In the genomic region with DNA sequence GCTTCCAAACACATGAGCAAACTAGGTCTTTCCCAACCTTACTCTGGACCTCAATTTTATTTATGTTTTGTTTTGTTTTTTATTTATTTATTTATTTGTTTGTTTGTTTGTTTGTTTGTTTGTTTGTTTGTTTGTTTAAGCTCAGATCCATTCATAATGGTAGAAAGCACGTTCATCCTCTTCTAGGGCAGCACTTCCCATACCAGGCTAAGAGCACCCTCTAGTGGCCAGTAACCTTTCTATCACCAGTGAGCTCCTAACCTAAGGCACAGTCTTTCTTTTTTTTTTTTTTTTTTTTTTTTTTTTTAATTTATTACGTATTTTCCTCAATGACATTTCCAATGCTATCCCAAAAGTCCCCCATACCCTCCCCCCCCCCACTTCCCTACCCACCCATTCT, we compare ENCODE assay signal across 9 mouse cellular contexts. TPM values are rescaled to one million over a fixed set of nuclear protein-coding genes. Genes with fewer than 3 reads are reported as not detected.
DNase-seq lines count a peak whose midpoint lies in the region; ATAC-seq and TF ChIP-seq lines count a peak whose summit lies in the region.
"Not testable (repeated sequence)": the region's sequence is repeated elsewhere in the genome, so short reads cannot be mapped to it uniquely, and the experiment has no call there.
"Had no signal": no experiment of that assay in that cellular context is flagged by ENCODE, and none has a peak within 500 bp of the region (broad histone marks: within the 10 kb centered on the region; RNA-seq: fewer than 3 reads in every experiment).

No protein-coding gene starts in this region.

- H3K27ac ChIP-seq in gastrocnemius, adult 2 months; intestine, postnatal 0 days (ENCODE audit: low read depth, low read length); midbrain, embryonic 10.5 days (replicated peaks): not testable (repeated sequence)

- not testable (repeated sequence) for H3K4me2 ChIP-seq in intestine, postnatal 0 days (replicated peaks; ENCODE audit: low read depth)

- intact Hi-C loops in gastrocnemius, adult 2 months (cut with DNase I) = loop anchor here (1.0 to 5.0 kb wide), 3 partner anchors 41 to 439 kb away; no protein-coding TSS in a partner anchor
- intact Hi-C loops in left cerebral cortex, postnatal 25 days (cut with DNase I) = loop anchor here (5.0 kb wide), 4 partner anchors 151 to 441 kb away; a partner anchor contains a TSS

- peak; percentile 71 for DNase-seq in T-cell, adult 2 months (ENCODE audit: low spot score)
- DNase-seq in cerebellum, postnatal 14 days = peak; percentile 77 to 84
- peak; percentile 51 for DNase-seq in gastrocnemius, adult 2 months
- peak; percentile 51 to 68 for DNase-seq in left cerebral cortex, postnatal 25 days (ENCODE audit: low spot score in 2 of 2)
- DNase-seq in midbrain, embryonic 10.5 days (ENCODE audit: low spot score) = peak; percentile 35
- peak; percentile 68 for DNase-seq in skeletal muscle tissue, adult 2 months (ENCODE audit: low read depth, low spot score)

- H3K4me3 ChIP-seq in gastrocnemius, adult 2 months; intestine, postnatal 0 days (ENCODE audit: low read depth, low read length); midbrain, embryonic 10.5 days: not testable (repeated sequence)

- H3K9me3 ChIP-seq in intestine, postnatal 0 days (ENCODE audit: control insufficient read depth); midbrain, embryonic 10.5 days (replicated peaks): not testable (repeated sequence)

- H3K27me3 ChIP-seq in intestine, postnatal 0 days (replicated peaks; ENCODE audit: control insufficient read depth, insufficient read depth, low read length) = not testable (repeated sequence)
- H3K27me3 ChIP-seq in midbrain, embryonic 10.5 days (ENCODE audit: low read depth, poor library complexity, severe bottlenecking) = peaks cover 30% of the 10 kb centered on the region

- ATAC-seq in intestine, postnatal 0 days = 0 out of 2 replicates have a peak, but pooled peaks have one; percentile 63

- H3K9ac ChIP-seq in intestine, postnatal 0 days (ENCODE audit: low read depth, low read length) = not testable (repeated sequence)

- H3K4me1 ChIP-seq in intestine, postnatal 0 days (replicated peaks; ENCODE audit: control insufficient read depth, insufficient read depth, low read length); midbrain, embryonic 10.5 days: not testable (repeated sequence)

- WGBS in intestine, postnatal 0 days = 15% methylated on average over 1 of the region's 2 CpGs
- 6% methylated on average over 2 of the region's 2 CpGs for WGBS in midbrain, embryonic 10.5 days

- not testable (repeated sequence) for H3K36me3 ChIP-seq in intestine, postnatal 0 days (ENCODE audit: control insufficient read depth, insufficient read depth); midbrain, embryonic 10.5 days

- peak; percentile 55 for TF ChIP-seq CTCF in gastrocnemius, adult 2 months (IDR thresholded peaks at IDR 0.05)
- TF ChIP-seq CTCF in intestine, postnatal 0 days (IDR thresholded peaks at IDR 0.05; ENCODE audit: low read depth) = peak; percentile 77

RNA-seq across cellular contexts. Expression of a gene that starts 9.3 kb away (rescaled TPM):
- total RNA-seq in gastrocnemius, adult 2 months (2021) = 10 to 100 TPM; 10.1 to 12.7 TPM
- polyA plus RNA-seq in intestine, postnatal 0 days (2015; fragmentation: Nextera tagmentation; extraction: Ambion mirVana) = 0.12 and 0.13 TPM in 2 replicates
- 10 to 100 TPM; 94.7 to 95.0 TPM for total RNA-seq in left cerebral cortex, postnatal 25 days (2021)
- polyA plus RNA-seq in midbrain, embryonic 10.5 days (2016; fragmentation: Nextera tagmentation; extraction: Ambion mirVana) = 0.17 and 0.19 TPM in 2 replicates

RNA-seq across cellular contexts. Expression of a gene that starts 10.2 kb away (rescaled TPM):
- total RNA-seq in gastrocnemius, adult 2 months (2021) = 10 to 100 TPM; 37.5 to 70.6 TPM
- 35.2 and 43.0 TPM in 2 replicates for polyA plus RNA-seq in intestine, postnatal 0 days (2015; fragmentation: Nextera tagmentation; extraction: Ambion mirVana)
- 10 to 100 TPM; 17.4 to 20.3 TPM for total RNA-seq in left cerebral cortex, postnatal 25 days (2021)
- 16.4 and 27.9 TPM in 2 replicates for polyA plus RNA-seq in midbrain, embryonic 10.5 days (2016; fragmentation: Nextera tagmentation; extraction: Ambion mirVana)

RNA-seq across cellular contexts. Expression of a gene that starts 34.7 kb away (rescaled TPM):
- total RNA-seq in gastrocnemius, adult 2 months (2021) = 10 to 100 TPM in 1 of 2 experiments, 1 to 10 TPM in 1; 9.3 to 10.7 TPM
- polyA plus RNA-seq in intestine, postnatal 0 days (2015; fragmentation: Nextera tagmentation; extraction: Ambion mirVana) = 38.2 and 38.6 TPM in 2 replicates
- total RNA-seq in left cerebral cortex, postnatal 25 days (2021) = 1 to 10 TPM; 4.3 to 7.0 TPM
- polyA plus RNA-seq in midbrain, embryonic 10.5 days (2016; fragmentation: Nextera tagmentation; extraction: Ambion mirVana) = 83.6 and 85.0 TPM in 2 replicates

RNA-seq across cellular contexts. Expression of a gene that starts 58.4 kb away (rescaled TPM):
- total RNA-seq in gastrocnemius, adult 2 months (2021) = not detected
- not detected in 2 replicates for polyA plus RNA-seq in intestine, postnatal 0 days (2015; fragmentation: Nextera tagmentation; extraction: Ambion mirVana)
- not detected for total RNA-seq in left cerebral cortex, postnatal 25 days (2021)
- polyA plus RNA-seq in midbrain, embryonic 10.5 days (2016; fragmentation: Nextera tagmentation; extraction: Ambion mirVana) = not detected in 2 replicates
- total RNA-seq: heart, postnatal 36 days had no signal
- polyA plus RNA-seq: midbrain, embryonic 15.5 days had no signal

Comparison
In these comparisons a context has a peak if more than half of its experiments do, and no peak if none do; other contexts are left out.
1. RNA of a gene that starts 9.3 kb away (total RNA-seq): 94.7 to 95.0 TPM in left cerebral cortex, postnatal 25 days; 10.1 to 12.7 TPM in gastrocnemius, adult 2 months; every median in the first group is over 4 times any median in the second.
2. Peak in every context shown above with its lines, with median percentiles within 50 percentile points of each other: DNase-seq.